Mouse (Mus musculus): ENCODE data around the gene Olfr71.

Olfr71 gene

GRCm38 (mm10) chr4:43713652-43714219 is 3.7 kb upstream of the Olfr71 start:
- DNase-seq (ENCODE audit: extremely low spot score, low spot score) = no peak

GRCm38 (mm10) chr4:43711821-43712220 is 1.8 kb upstream of the Olfr71 start:
- DNase-seq (ENCODE audit: extremely low spot score, low spot score) = peak; percentile 88

GRCm38 (mm10) chr4:43705991-43706390 is 4.1 kb downstream of the Olfr71 start:
- no peak for DNase-seq (ENCODE audit: extremely low spot score, low spot score)

- DNase-seq (ENCODE audit: extremely low spot score, low spot score) = no peak
Measured at GRCm38 (mm10) chr4:43703851-43704250, 6.2 kb downstream of the Olfr71 start.

GRCm38 (mm10) chr4:43703439-43703838 is 6.6 kb downstream of the Olfr71 start:
- DNase-seq (ENCODE audit: extremely low spot score, low spot score) = no peak

GRCm38 (mm10) chr4:43700707-43701106 is 9.3 kb downstream of the Olfr71 start, which contains the start of gene Olfr70:
Olfr70 (minus strand) TSS chr4:43700807.
- DNase-seq (ENCODE audit: extremely low spot score, low spot score) = no peak

- no peak for DNase-seq (ENCODE audit: extremely low spot score, low spot score)
Measured at GRCm38 (mm10) chr4:43696561-43696960, 13.5 kb downstream of the Olfr71 start.

- DNase-seq (ENCODE audit: extremely low spot score, low spot score) = no peak
Measured at GRCm38 (mm10) chr4:43695249-43695671, 14.8 kb downstream of the Olfr71 start.

GRCm38 (mm10) chr4:43694439-43695248 is 15.4 kb downstream of the Olfr71 start:
- DNase-seq (ENCODE audit: extremely low spot score, low spot score) = no peak

- no peak for DNase-seq (ENCODE audit: extremely low spot score, low spot score)
Measured at GRCm38 (mm10) chr4:43693806-43694241, 16.2 kb downstream of the Olfr71 start.

GRCm38 (mm10) chr4:43691026-43691425 is 19.0 kb downstream of the Olfr71 start:
- DNase-seq (ENCODE audit: extremely low spot score, low spot score) = no peak

GRCm38 (mm10) chr4:43690021-43690420 is 20.0 kb downstream of the Olfr71 start:
- DNase-seq (ENCODE audit: extremely low spot score, low spot score) = no peak

- no peak for DNase-seq (ENCODE audit: extremely low spot score, low spot score)
Measured at GRCm38 (mm10) chr4:43679416-43680043, 30.5 kb downstream of the Olfr71 start.

- DNase-seq (ENCODE audit: extremely low spot score, low spot score) = no peak
Measured at GRCm38 (mm10) chr4:43678541-43678940, 31.5 kb downstream of the Olfr71 start.

- no peak for DNase-seq (ENCODE audit: extremely low spot score, low spot score)
Measured at GRCm38 (mm10) chr4:43675608-43676007, 34.4 kb downstream of the Olfr71 start.

GRCm38 (mm10) chr4:43674974-43675373 is 35.1 kb downstream of the Olfr71 start:
- no peak for DNase-seq (ENCODE audit: extremely low spot score, low spot score)

GRCm38 (mm10) chr4:43673703-43674102 is 36.4 kb downstream of the Olfr71 start:
- DNase-seq (ENCODE audit: extremely low spot score, low spot score) = no peak

- DNase-seq (ENCODE audit: extremely low spot score, low spot score) = peak; percentile 91
Measured at GRCm38 (mm10) chr4:43672070-43672469, 38.0 kb downstream of the Olfr71 start.

GRCm38 (mm10) chr4:43669428-43669794 is 40.6 kb downstream of the Olfr71 start:
- DNase-seq (ENCODE audit: extremely low spot score, low spot score) = peak; percentile 89

GRCm38 (mm10) chr4:43668782-43669427 is 41.1 kb downstream of the Olfr71 start, which contains the start of the genes Tmem8b and Fam221b:
Tmem8b (plus strand) TSS chr4:43668971.
Fam221b (minus strand) TSS chr4:43669145.
- peak; percentile 92 for DNase-seq (ENCODE audit: extremely low spot score, low spot score)

- DNase-seq (ENCODE audit: extremely low spot score, low spot score) = no peak
Measured at GRCm38 (mm10) chr4:43666412-43666811, 43.6 kb downstream of the Olfr71 start.

GRCm38 (mm10) chr4:43657146-43657545 is 52.9 kb downstream of the Olfr71 start:
- DNase-seq (ENCODE audit: extremely low spot score, low spot score) = no peak

Data from neural tube, embryonic 10.5 days (tissue).